Mouse (Mus musculus): ENCODE results near the gene H2-DMa. TPM values are rescaled to one million over a fixed set of nuclear protein-coding genes. Genes with fewer than 3 reads are reported as not detected.
"Not testable (repeated sequence)": the region's sequence is repeated elsewhere in the genome, so short reads cannot be mapped to it uniquely, and the experiment has no call there.

H2-DMa gene
- polyA plus RNA-seq, 1 experiment from 2014 or later = 5.5 TPM

DNA sequence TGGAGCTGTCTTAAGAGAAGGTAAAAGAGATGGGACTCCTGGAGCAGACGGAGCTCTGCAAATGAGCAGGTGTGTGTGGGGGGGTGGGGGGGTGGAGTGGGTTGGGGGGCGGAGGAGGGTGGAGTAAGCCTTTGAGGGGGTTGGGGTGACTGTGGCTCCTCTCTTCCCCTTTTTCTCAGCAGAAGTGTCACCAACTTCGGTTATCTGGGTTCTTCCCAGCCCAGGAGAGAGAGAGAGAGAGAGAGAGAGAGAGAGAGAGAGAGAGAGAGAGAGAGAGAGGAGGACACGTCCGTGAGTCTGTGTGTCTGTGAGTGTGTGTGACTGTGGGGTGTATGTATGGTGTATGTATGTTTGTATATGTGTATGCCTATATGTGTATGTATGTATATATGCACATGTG lies 24.1 kb downstream of the H2-DMa start:
- no peak for ATAC-seq (ENCODE audit: low read depth)
- Histone ChIP-seq H3K4me3 (ENCODE audit: low read depth, low read length) (no peak overlapping the region), H3K4me2 (ENCODE audit: low read depth, low read length) (no peak overlapping the region; the same call in 1 of the 2 replicates), H3K36me3 (ENCODE audit: control insufficient read depth, insufficient read depth) (no peaks in the 10 kb centered on the region), H3K27ac (ENCODE audit: low read length) (no peak overlapping the region), H3K9ac (ENCODE audit: low read depth, low read length) (no peak overlapping the region), H3K9me3 (replicated peaks; ENCODE audit: control insufficient read depth, low read length) (no peaks in the 10 kb centered on the region), H3K27me3 (ENCODE audit: control insufficient read depth, insufficient read depth, low read depth, low read length) (peaks cover 16% of the 10 kb centered on the region), H3K4me1 (ENCODE audit: control insufficient read depth, low read depth, low read length) (no peaks in the 10 kb centered on the region; the same call in 1 of the 2 replicates)
- WGBS (ENCODE audit: insufficient replicate concordance) = 20% methylated on average over 5 of the region's 5 CpGs

GRCm38 (mm10) chr17:34144221-34144620 lies 24.9 kb downstream of the H2-DMa start:
- WGBS (ENCODE audit: insufficient replicate concordance) = 64% methylated on average over 4 of the region's 4 CpGs
- not testable (repeated sequence) for H3K4me3 ChIP-seq (ENCODE audit: low read depth, low read length); H3K9ac ChIP-seq (ENCODE audit: low read depth, low read length); H3K27ac ChIP-seq (ENCODE audit: low read length); H3K4me1 ChIP-seq (ENCODE audit: control insufficient read depth, low read depth, low read length); H3K4me2 ChIP-seq (ENCODE audit: low read depth, low read length); H3K9me3 ChIP-seq (replicated peaks; ENCODE audit: control insufficient read depth, low read length); H3K36me3 ChIP-seq (ENCODE audit: control insufficient read depth, insufficient read depth); ATAC-seq (ENCODE audit: low read depth)
- H3K27me3 ChIP-seq (ENCODE audit: control insufficient read depth, insufficient read depth, low read depth, low read length) = peaks cover 10% of the 10 kb centered on the region

GRCm38 (mm10) chr17:34144960-34145371 lies 25.6 kb downstream of the H2-DMa start:
- Histone ChIP-seq H3K9me3 (replicated peaks; ENCODE audit: control insufficient read depth, low read length) (no peaks in the 10 kb centered on the region), H3K27me3 (ENCODE audit: control insufficient read depth, insufficient read depth, low read depth, low read length) (peaks cover 6% of the 10 kb centered on the region), H3K4me3 (ENCODE audit: low read depth, low read length) (no peak overlapping the region), H3K27ac (ENCODE audit: low read length) (no peak overlapping the region), H3K4me2 (ENCODE audit: low read depth, low read length) (no peak overlapping the region), H3K36me3 (ENCODE audit: control insufficient read depth, insufficient read depth) (no peaks in the 10 kb centered on the region), H3K4me1 (ENCODE audit: control insufficient read depth, low read depth, low read length) (no peaks in the 10 kb centered on the region), H3K9ac (ENCODE audit: low read depth, low read length) (no peak overlapping the region)
- ATAC-seq (ENCODE audit: low read depth) = no peak
- 47% methylated on average over 3 of the region's 3 CpGs for WGBS (ENCODE audit: insufficient replicate concordance)

DNA sequence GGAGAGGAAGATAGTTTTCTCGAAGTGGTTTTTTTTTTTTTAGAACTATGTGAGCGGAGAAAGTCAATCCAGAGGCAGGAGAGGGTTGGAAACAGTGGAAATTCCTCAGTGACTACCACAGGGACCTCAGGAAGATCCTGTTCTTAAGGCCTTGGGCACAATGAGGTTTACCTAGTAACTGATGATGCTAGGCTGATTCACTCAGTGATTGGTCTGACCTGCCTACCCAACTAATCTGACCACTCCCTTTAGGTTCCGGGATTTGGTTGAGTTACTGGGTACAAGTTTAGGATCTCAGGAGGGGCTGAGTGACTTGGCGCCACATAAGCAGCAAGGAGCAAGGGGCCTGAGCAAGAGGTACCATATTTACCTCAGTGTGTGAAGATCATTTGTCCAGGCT lies 33.6 kb downstream of the H2-DMa start, which contains the start of gene H2-DMb1:
TSS of gene H2-DMb1 (plus strand) at position 150 of the 400 bp plus-strand sequence.
- Histone ChIP-seq H3K27ac (ENCODE audit: low read length) (no peak within 1 kb of the TSS), H3K4me3 (ENCODE audit: low read depth, low read length) (no peak within 1 kb of the TSS), H3K9me3 (replicated peaks; ENCODE audit: control insufficient read depth, low read length) (no peaks in the 10 kb centered on the region), H3K27me3 (ENCODE audit: control insufficient read depth, insufficient read depth, low read depth, low read length) (no peaks in the 10 kb centered on the region), H3K36me3 (ENCODE audit: control insufficient read depth, insufficient read depth) (no peaks in the 10 kb centered on the region), H3K9ac (ENCODE audit: low read depth, low read length) (no peak within 1 kb of the TSS), H3K4me1 (ENCODE audit: control insufficient read depth, low read depth, low read length) (no peaks in the 10 kb centered on the region), H3K4me2 (ENCODE audit: low read depth, low read length) (no peak within 1 kb of the TSS)
- ATAC-seq (ENCODE audit: low read depth) = no peak
- 37% methylated on average over 4 of the region's 4 CpGs for WGBS (ENCODE audit: insufficient replicate concordance)

DNA sequence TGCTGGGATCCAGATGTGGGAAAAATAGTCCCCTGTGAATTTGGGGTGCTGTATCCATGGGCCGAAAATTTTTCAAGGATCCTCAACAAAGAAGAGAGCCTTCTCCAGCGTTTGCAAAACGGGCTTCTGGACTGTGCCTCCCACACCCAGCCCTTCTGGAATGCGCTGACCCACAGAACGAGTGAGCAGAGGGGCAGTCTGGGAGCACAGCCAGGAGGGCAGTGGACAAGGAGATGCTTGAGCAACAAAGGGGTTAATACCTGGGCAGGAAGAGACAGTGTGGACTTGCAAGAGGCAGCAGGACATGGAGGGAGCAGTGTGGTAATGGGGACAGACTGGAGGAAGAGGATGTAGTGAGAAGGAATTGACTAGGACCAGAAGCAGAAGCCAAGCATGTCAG lies 36.2 kb downstream of the H2-DMa start:
- WGBS (ENCODE audit: insufficient replicate concordance) = 50% methylated on average over 5 of the region's 5 CpGs

GRCm38 (mm10) chr17:34164202-34164895 lies 45.0 kb downstream of the H2-DMa start:
- H3K4me2 ChIP-seq (ENCODE audit: low read depth, low read length) = no peak overlapping the region
- H3K27me3 ChIP-seq (ENCODE audit: control insufficient read depth, insufficient read depth, low read depth, low read length) = no peaks in the 10 kb centered on the region
- no peaks in the 10 kb centered on the region for H3K4me1 ChIP-seq (ENCODE audit: control insufficient read depth, low read depth, low read length)
- H3K36me3 ChIP-seq (ENCODE audit: control insufficient read depth, insufficient read depth) = no peaks in the 10 kb centered on the region
- WGBS (ENCODE audit: insufficient replicate concordance) = 42% methylated on average over 9 of the region's 9 CpGs
- no peak overlapping the region for H3K9ac ChIP-seq (ENCODE audit: low read depth, low read length)
- H3K27ac ChIP-seq (ENCODE audit: low read length) = no peak overlapping the region
- ATAC-seq (ENCODE audit: low read depth) = no peak
- H3K4me3 ChIP-seq (ENCODE audit: low read depth, low read length) = no peak overlapping the region
- H3K9me3 ChIP-seq (replicated peaks; ENCODE audit: control insufficient read depth, low read length) = no peaks in the 10 kb centered on the region

More for the DNA sequence above, 36.2 kb downstream of the H2-DMa start:
- no peak overlapping the region for H3K27ac ChIP-seq (ENCODE audit: low read length)
- no peak overlapping the region for H3K4me2 ChIP-seq (ENCODE audit: low read depth, low read length)
- no peak overlapping the region for H3K4me3 ChIP-seq (ENCODE audit: low read depth, low read length)
- H3K9ac ChIP-seq (ENCODE audit: low read depth, low read length) = no peak overlapping the region
- H3K27me3 ChIP-seq (ENCODE audit: control insufficient read depth, insufficient read depth, low read depth, low read length) = no peaks in the 10 kb centered on the region
- ATAC-seq (ENCODE audit: low read depth) = no peak
- no peaks in the 10 kb centered on the region for H3K9me3 ChIP-seq (replicated peaks; ENCODE audit: control insufficient read depth, low read length)
- no peaks in the 10 kb centered on the region for H3K36me3 ChIP-seq (ENCODE audit: control insufficient read depth, insufficient read depth)
- no peaks in the 10 kb centered on the region for H3K4me1 ChIP-seq (ENCODE audit: control insufficient read depth, low read depth, low read length)

- Histone ChIP-seq H3K4me1 (ENCODE audit: control insufficient read depth, low read depth, low read length) (no peaks in the 10 kb centered on the region), H3K9ac (ENCODE audit: low read depth, low read length) (no peak overlapping the region), H3K27me3 (ENCODE audit: control insufficient read depth, insufficient read depth, low read depth, low read length) (no peaks in the 10 kb centered on the region), H3K4me3 (ENCODE audit: low read depth, low read length) (no peak overlapping the region), H3K9me3 (replicated peaks; ENCODE audit: control insufficient read depth, low read length) (no peaks in the 10 kb centered on the region), H3K27ac (ENCODE audit: low read length) (no peak overlapping the region), H3K4me2 (ENCODE audit: low read depth, low read length) (no peak overlapping the region), H3K36me3 (ENCODE audit: control insufficient read depth, insufficient read depth) (no peaks in the 10 kb centered on the region)
- 25% methylated on average over 6 of the region's 6 CpGs for WGBS (ENCODE audit: insufficient replicate concordance)
- ATAC-seq (ENCODE audit: low read depth) = no peak
Measured at GRCm38 (mm10) chr17:34165033-34165730, 45.8 kb downstream of the H2-DMa start.

GRCm38 (mm10) chr17:34169279-34169678 lies 49.9 kb downstream of the H2-DMa start:
- no peak overlapping the region for H3K27ac ChIP-seq (ENCODE audit: low read length)
- WGBS (ENCODE audit: insufficient replicate concordance) = 0% methylated on average over 2 of the region's 2 CpGs
- no peaks in the 10 kb centered on the region for H3K36me3 ChIP-seq (ENCODE audit: control insufficient read depth, insufficient read depth)

DNA sequence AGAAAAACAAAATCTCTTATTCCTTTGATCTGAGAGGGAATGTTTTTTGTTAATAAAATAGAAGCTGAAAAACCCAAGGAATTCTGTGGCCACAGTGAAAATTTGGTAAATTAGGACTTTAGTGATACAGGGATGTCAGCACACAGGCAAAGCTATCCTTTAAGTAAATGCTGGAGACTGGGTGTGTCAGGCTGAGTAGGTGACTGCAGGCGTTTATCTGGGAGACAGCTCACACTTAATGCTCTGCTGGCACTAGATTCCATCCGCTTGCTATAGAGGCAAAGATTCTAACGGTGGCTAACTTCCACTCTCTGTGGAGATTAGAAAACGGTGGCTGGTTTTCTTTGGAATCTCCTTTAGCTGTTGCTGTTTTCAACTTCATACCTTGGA lies 51.1 kb downstream of the H2-DMa start:
- no peak for ATAC-seq (ENCODE audit: low read depth)
- no peaks in the 10 kb centered on the region; the same call in 1 of the 2 replicates for H3K4me1 ChIP-seq (ENCODE audit: control insufficient read depth, low read depth, low read length)
- no peaks in the 10 kb centered on the region for H3K9me3 ChIP-seq (replicated peaks; ENCODE audit: control insufficient read depth, low read length)
- no peak overlapping the region for H3K4me3 ChIP-seq (ENCODE audit: low read depth, low read length)
- no peaks in the 10 kb centered on the region for H3K36me3 ChIP-seq (ENCODE audit: control insufficient read depth, insufficient read depth)
- WGBS (ENCODE audit: insufficient replicate concordance) = 2% methylated on average over 4 of the region's 4 CpGs
- H3K4me2 ChIP-seq (ENCODE audit: low read depth, low read length) = no peak overlapping the region
- no peak overlapping the region for H3K9ac ChIP-seq (ENCODE audit: low read depth, low read length)
- no peak overlapping the region for H3K27ac ChIP-seq (ENCODE audit: low read length)
- H3K27me3 ChIP-seq (ENCODE audit: control insufficient read depth, insufficient read depth, low read depth, low read length) = no peaks in the 10 kb centered on the region

More at GRCm38 (mm10) chr17:34169279-34169678, 49.9 kb downstream of the H2-DMa start:
- H3K9ac ChIP-seq (ENCODE audit: low read depth, low read length) = no peak overlapping the region
- H3K4me3 ChIP-seq (ENCODE audit: low read depth, low read length) = no peak overlapping the region
- H3K4me1 ChIP-seq (ENCODE audit: control insufficient read depth, low read depth, low read length) = no peaks in the 10 kb centered on the region; the same call in 1 of the 2 replicates
- H3K4me2 ChIP-seq (ENCODE audit: low read depth, low read length) = no peak overlapping the region
- H3K9me3 ChIP-seq (replicated peaks; ENCODE audit: control insufficient read depth, low read length) = no peaks in the 10 kb centered on the region
- no peak for ATAC-seq (ENCODE audit: low read depth)
- H3K27me3 ChIP-seq (ENCODE audit: control insufficient read depth, insufficient read depth, low read depth, low read length) = no peaks in the 10 kb centered on the region

Measured in liver, embryonic 16.5 days (tissue).